Mouse (Mus musculus) T-helper 2 cell (primary cell): ENCODE measurements around the gene Pgrmc1.
"Not testable (repeated sequence)": the region's sequence is repeated elsewhere in the genome, so short reads cannot be mapped to it uniquely, and the experiment has no call there.

ENCODE experiments used
- in situ Hi-C: fragments of 300-600 bp; cut with MboI, MseI; formaldehyde crosslinking; loops from one replicate; pipeline ENCODE4 v1.15.1; 2025; ENCODE audit warnings: high pct_unique_total_duplicates

Pgrmc1 gene

GRCm38 (mm10) chrX:36597707-36598389, at the start of gene Pgrmc1:
TSS of gene Pgrmc1 (plus strand) at chrX:36598206.
- in situ Hi-C loops, result no loop called here

- in situ Hi-C loops, result no loop called here
Observed at GRCm38 (mm10) chrX:36548798-36549197, 49.2 kb upstream of the Pgrmc1 start.

GRCm38 (mm10) chrX:36550906-36551305, 47.1 kb upstream of the Pgrmc1 start:
- in situ Hi-C loops, result no loop called here

- in situ Hi-C loops, result no loop called here
Observed at GRCm38 (mm10) chrX:36551351-36551750, 46.7 kb upstream of the Pgrmc1 start.

GRCm38 (mm10) chrX:36552055-36552587, 45.9 kb upstream of the Pgrmc1 start:
- in situ Hi-C loops, result no loop called here

GRCm38 (mm10) chrX:36552715-36553114, 45.3 kb upstream of the Pgrmc1 start:
- in situ Hi-C loops, result no loop called here

GRCm38 (mm10) chrX:36555196-36555595, 42.8 kb upstream of the Pgrmc1 start:
- in situ Hi-C loops, result not testable (repeated sequence)

GRCm38 (mm10) chrX:36560170-36560569, 37.8 kb upstream of the Pgrmc1 start:
- in situ Hi-C loops, result no loop called here

GRCm38 (mm10) chrX:36561650-36562049, 36.4 kb upstream of the Pgrmc1 start:
- in situ Hi-C loops, result no loop called here

- in situ Hi-C loops, result no loop called here
Observed at GRCm38 (mm10) chrX:36562079-36562478, 35.9 kb upstream of the Pgrmc1 start.

GRCm38 (mm10) chrX:36586629-36587303, 11.2 kb upstream of the Pgrmc1 start:
- in situ Hi-C loops, result no loop called here

GRCm38 (mm10) chrX:36587304-36588209, 10.4 kb upstream of the Pgrmc1 start:
- in situ Hi-C loops, result no loop called here

- in situ Hi-C loops, result no loop called here
Observed at GRCm38 (mm10) chrX:36590266-36590665, 7.7 kb upstream of the Pgrmc1 start.

- in situ Hi-C loops, result no loop called here
Observed at GRCm38 (mm10) chrX:36591120-36591519, 6.9 kb upstream of the Pgrmc1 start.

GRCm38 (mm10) chrX:36591539-36591938, 6.5 kb upstream of the Pgrmc1 start:
- in situ Hi-C loops, result no loop called here

- in situ Hi-C loops, result no loop called here
Observed at GRCm38 (mm10) chrX:36595247-36595646, 2.8 kb upstream of the Pgrmc1 start.

GRCm38 (mm10) chrX:36596483-36597120, 1.4 kb upstream of the Pgrmc1 start:
- in situ Hi-C loops, result not testable (repeated sequence)

GRCm38 (mm10) chrX:36598390-36598810, 394 bp downstream of the Pgrmc1 start:
- in situ Hi-C loops, result no loop called here

- in situ Hi-C loops, result no loop called here
Observed at GRCm38 (mm10) chrX:36598861-36599344, 897 bp downstream of the Pgrmc1 start.

GRCm38 (mm10) chrX:36599656-36600055, 1.6 kb downstream of the Pgrmc1 start:
- in situ Hi-C loops, result no loop called here

GRCm38 (mm10) chrX:36600066-36600465, 2.1 kb downstream of the Pgrmc1 start:
- in situ Hi-C loops, result no loop called here
